Comparison of ENCODE assay signal across 15 mouse cellular contexts in genomic region chr17:84215264-84215960, GRCm38 (mm10). TPM values are rescaled to one million over a fixed set of nuclear protein-coding genes. Genes with fewer than 3 reads are reported as not detected.
DNase-seq lines count a peak whose midpoint lies in the region; ATAC-seq and TF ChIP-seq lines count a peak whose summit lies in the region.
"Had no signal": no experiment of that assay in that cellular context is flagged by ENCODE, and none has a peak within 500 bp of the region (broad histone marks: within the 10 kb centered on the region; RNA-seq: fewer than 3 reads in every experiment).

No protein-coding gene starts in this region.

- peak overlapping the region; percentile 6; the same call in 1 of the 2 replicates for H3K27ac ChIP-seq in layer of hippocampus, adult 2 months
- H3K27ac ChIP-seq in forebrain, embryonic 12.5 days: no peak overlapping the region
- H3K27ac ChIP-seq: embryonic facial prominence, embryonic 10.5 days; limb, embryonic 15.5 days; neural tube, embryonic 15.5 days had no signal

- no peaks in the 10 kb centered on the region for H3K9me3 ChIP-seq in forebrain, embryonic 12.5 days
- H3K9me3 ChIP-seq: embryonic facial prominence, embryonic 10.5 days; limb, embryonic 15.5 days; neural tube, embryonic 15.5 days had no signal

- WGBS in forebrain, embryonic 12.5 days: 90% methylated on average over 6 of the region's 6 CpGs

- no peaks in the 10 kb centered on the region for H3K27me3 ChIP-seq in forebrain, embryonic 12.5 days
- H3K27me3 ChIP-seq: limb, embryonic 15.5 days; neural tube, embryonic 15.5 days had no signal

- no peaks in the 10 kb centered on the region for H3K4me1 ChIP-seq in forebrain, embryonic 12.5 days
- H3K4me1 ChIP-seq: embryonic facial prominence, embryonic 10.5 days; limb, embryonic 15.5 days; neural tube, embryonic 15.5 days had no signal

- no peak for ATAC-seq in forebrain, embryonic 12.5 days (ENCODE audit: low FRiP score)
- ATAC-seq: forebrain, embryonic 14.5 days had no signal

- H3K36me3 ChIP-seq in forebrain, embryonic 12.5 days (replicated peaks): peaks cover 18% of the 10 kb centered on the region

- no peak overlapping the region for H3K4me3 ChIP-seq in layer of hippocampus, adult 2 months
- H3K4me3 ChIP-seq in forebrain, embryonic 12.5 days (replicated peaks): no peak overlapping the region
- H3K4me3 ChIP-seq: embryonic facial prominence, embryonic 10.5 days; limb, embryonic 15.5 days; neural tube, embryonic 15.5 days had no signal

- DNase-seq in cerebellum, adult 9-11 months: peak; percentile 10
- DNase-seq in cerebellum, postnatal 4 days (ENCODE audit: low spot score in 2 of 2): no peak
- no peak for DNase-seq in layer of hippocampus, adult 2 months (ENCODE audit: low spot score in 2 of 2)
- DNase-seq in layer of hippocampus, postnatal 14 days (ENCODE audit: low spot score in 2 of 2): no peak
- DNase-seq in 3T3-L1 (ENCODE audit: low read depth, low spot score): peak; percentile 87
- peak; percentile 83 for DNase-seq in fibroblast of lung, adult 2 months (ENCODE audit: low read depth)
- no peak for DNase-seq in thymus, postnatal 4 days
- DNase-seq: gastrocnemius, postnatal 25 days; layer of hippocampus, postnatal 36 days; midbrain, embryonic 14.5 days had no signal

- no peak for TF ChIP-seq CTCF in layer of hippocampus, adult 2 months (conservative IDR thresholded peaks at IDR 0.05)

- H3K9ac ChIP-seq in forebrain, embryonic 12.5 days: no peak overlapping the region
- H3K9ac ChIP-seq: limb, embryonic 15.5 days; neural tube, embryonic 15.5 days had no signal

- H3K4me2 ChIP-seq in forebrain, embryonic 12.5 days: no peak overlapping the region
- H3K4me2 ChIP-seq: limb, embryonic 15.5 days; neural tube, embryonic 15.5 days had no signal

RNA-seq across cellular contexts. Expression of gene Zfp36l2, which starts 27.7 kb away (rescaled TPM):
- total RNA-seq in layer of hippocampus, adult 2 months (2021): 10 to 100 TPM; 24.7 to 26.1 TPM
- 10 to 100 TPM; 22.7 to 29.5 TPM for total RNA-seq in layer of hippocampus, postnatal 14 days (2021)
- polyA plus RNA-seq in forebrain, embryonic 12.5 days (2016; fragmentation: Nextera tagmentation; extraction: Ambion mirVana): 9.7 and 10.6 TPM in 2 replicates

Comparison
In these comparisons a context has a peak if more than half of its experiments do, and no peak if none do; other contexts are left out.
1. DNase-seq: peak in cerebellum, adult 9-11 months (single experiment), 3T3-L1 (single experiment) and fibroblast of lung, adult 2 months (single experiment); none in cerebellum, postnatal 4 days (0 of 2), layer of hippocampus, adult 2 months (0 of 2), layer of hippocampus, postnatal 14 days (0 of 2) and thymus, postnatal 4 days (single experiment).